Mouse (Mus musculus) forebrain, embryonic 11.5 days (tissue): ENCODE data around the gene Frmd7. TPM values are rescaled to one million over a fixed set of nuclear protein-coding genes. Genes with fewer than 3 reads are reported as not detected.

Experiments
- ATAC-seq: fragments of 200-750 bp; cut with Nextera tagmentation; replicated peaks from 2 replicates; pipeline ENCODE4 v1.8.0; 2017; ENCODE audit warnings: moderate TSS enrichment; ENCODE audit not compliant: low FRiP score
- DNase-seq: peaks from one replicate; pipeline ENCODE4 v3.0.0-alpha.2; 2017; ENCODE audit warnings: low spot score
- H3K27ac ChIP-seq: fragments of 300-500 bp; sonication (generic); 2 replicates; pipeline ENCODE4 v1.5.1; 2014; ENCODE audit warnings: low read depth, low read length
- H3K27me3 ChIP-seq: fragments of 300-500 bp; sonication (generic); 2 replicates; pipeline ENCODE4 v1.6.1; 2014; ENCODE audit warnings: mild to moderate bottlenecking, low read length, mixed read lengths; ENCODE audit not compliant: control insufficient read depth, insufficient read depth
- H3K36me3 ChIP-seq: fragments of 300-500 bp; sonication (generic); 2 replicates; pipeline ENCODE4 v1.6.1; 2014; ENCODE audit warnings: mild to moderate bottlenecking, low read length, moderate library complexity, mixed read lengths; ENCODE audit not compliant: control insufficient read depth, insufficient read depth
- H3K4me1 ChIP-seq: fragments of 300-500 bp; sonication (generic); replicated peaks from 2 replicates; pipeline ENCODE4 v1.6.1; 2014; ENCODE audit warnings: low read length, mixed read lengths; ENCODE audit not compliant: control insufficient read depth, insufficient read depth
- H3K4me2 ChIP-seq: fragments of 300-500 bp; sonication (generic); 2 replicates; pipeline ENCODE4 v1.6.1; 2014; ENCODE audit warnings: low read depth, mild to moderate bottlenecking, low read length, moderate library complexity, mixed read lengths; ENCODE audit not compliant: severe bottlenecking
- H3K4me3 ChIP-seq: fragments of 300-500 bp; sonication (generic); 2 replicates; pipeline ENCODE4 v1.5.1; 2014; ENCODE audit warnings: low read depth, low read length
- H3K9ac ChIP-seq: fragments of 300-500 bp; sonication (generic); 2 replicates; pipeline ENCODE4 v1.6.1; 2014; ENCODE audit warnings: low read length
- H3K9me3 ChIP-seq: fragments of 300-500 bp; sonication (generic); 2 replicates; pipeline ENCODE4 v1.6.1; 2016; ENCODE audit warnings: low read length, mixed read lengths; ENCODE audit not compliant: control insufficient read depth
- WGBS: fragments of 180-500 bp; shearing (Covaris S2); extraction: QIAGEN DNeasy Blood & Tissue Kit; methylation state at CpG from one replicate; pipeline ENCODE4 v1.1.7; 2014; 5-methylcytosine and 5-hydroxymethylcytosine counted together
- polyA plus RNA-seq: library from polyadenylated mRNA; unstranded; fragments of >200 nt; fragmentation: Nextera tagmentation; extraction: Ambion mirVana; gene quantifications from 2 replicates; pipeline ENCODE4 v1.2.1, GENCODE M21; 2014

The Frmd7 gene
- polyA plus RNA-seq, 1 experiment from 2014 or later = not detected

GRCm38 (mm10) chrX:50909915-50910314 is 32.6 kb downstream of the Frmd7 start:
- DNase-seq = no peak
- no peaks in the 10 kb centered on the region for H3K9me3 ChIP-seq
- no peak overlapping the region for H3K4me2 ChIP-seq
- no peaks in the 10 kb centered on the region; the same call in 1 of the 2 replicates for H3K27me3 ChIP-seq
- no peak overlapping the region for H3K9ac ChIP-seq
- H3K27ac ChIP-seq = no peak overlapping the region
- no peak for ATAC-seq
- H3K4me1 ChIP-seq = no peaks in the 10 kb centered on the region
- 82% methylated on average over 5 of the region's 5 CpGs for WGBS
- no peak overlapping the region for H3K4me3 ChIP-seq
- no peaks in the 10 kb centered on the region for H3K36me3 ChIP-seq

GRCm38 (mm10) chrX:50903497-50903896 is 39.0 kb downstream of the Frmd7 start:
- no peak overlapping the region for H3K4me3 ChIP-seq
- no peaks in the 10 kb centered on the region for H3K27me3 ChIP-seq

GRCm38 (mm10) chrX:50887999-50888398 is 54.5 kb downstream of the Frmd7 start:
- ATAC-seq (no peak), DNase-seq (no peak)
- H3K9ac ChIP-seq = no peak overlapping the region
- H3K27me3 ChIP-seq = no peaks in the 10 kb centered on the region
- H3K4me3 ChIP-seq = no peak overlapping the region
- H3K4me2 ChIP-seq = no peak overlapping the region
- H3K9me3 ChIP-seq = no peaks in the 10 kb centered on the region
- H3K36me3 ChIP-seq = no peaks in the 10 kb centered on the region
- H3K27ac ChIP-seq = no peak overlapping the region
- 86% methylated on average over 2 of the region's 2 CpGs for WGBS
- H3K4me1 ChIP-seq = no peaks in the 10 kb centered on the region

More at GRCm38 (mm10) chrX:50903497-50903896, 39.0 kb downstream of the Frmd7 start:
- Histone ChIP-seq H3K9me3 (no peaks in the 10 kb centered on the region), H3K36me3 (no peaks in the 10 kb centered on the region), H3K9ac (no peak overlapping the region), H3K4me2 (no peak overlapping the region), H3K4me1 (no peaks in the 10 kb centered on the region), H3K27ac (no peak overlapping the region)
- no peak for DNase-seq
- no peak for ATAC-seq
- 88% methylated on average over 3 of the region's 3 CpGs for WGBS

GRCm38 (mm10) chrX:50874246-50875002 is 68.1 kb downstream of the Frmd7 start:
- Histone ChIP-seq H3K9me3 (no peaks in the 10 kb centered on the region), H3K4me3 (no peak overlapping the region), H3K4me2 (no peak overlapping the region), H3K27ac (no peak overlapping the region), H3K36me3 (no peaks in the 10 kb centered on the region), H3K27me3 (no peaks in the 10 kb centered on the region), H3K9ac (no peak overlapping the region), H3K4me1 (no peaks in the 10 kb centered on the region)
- DNase-seq (no peak), ATAC-seq (no peak)
- WGBS = 87% methylated on average over 6 of the region's 6 CpGs

GRCm38 (mm10) chrX:50864734-50865133 is 77.8 kb downstream of the Frmd7 start:
- 85% methylated on average over 5 of the region's 5 CpGs for WGBS

GRCm38 (mm10) chrX:50863771-50864170 is 78.7 kb downstream of the Frmd7 start:
- Histone ChIP-seq H3K4me3 (no peak overlapping the region), H3K9me3 (no peaks in the 10 kb centered on the region), H3K4me2 (no peak overlapping the region), H3K4me1 (no peaks in the 10 kb centered on the region), H3K36me3 (no peaks in the 10 kb centered on the region), H3K27ac (no peak overlapping the region), H3K27me3 (no peaks in the 10 kb centered on the region), H3K9ac (no peak overlapping the region)
- 67% methylated on average over 2 of the region's 2 CpGs for WGBS
- DNase-seq (no peak), ATAC-seq (no peak)

More at GRCm38 (mm10) chrX:50864734-50865133, 77.8 kb downstream of the Frmd7 start:
- no peaks in the 10 kb centered on the region for H3K4me1 ChIP-seq
- no peak for DNase-seq
- no peak overlapping the region for H3K4me2 ChIP-seq
- H3K36me3 ChIP-seq = no peaks in the 10 kb centered on the region
- H3K9me3 ChIP-seq = no peaks in the 10 kb centered on the region
- no peaks in the 10 kb centered on the region for H3K27me3 ChIP-seq
- H3K27ac ChIP-seq = no peak overlapping the region
- no peak for ATAC-seq
- no peak overlapping the region for H3K9ac ChIP-seq
- H3K4me3 ChIP-seq = no peak overlapping the region

GRCm38 (mm10) chrX:50850428-50851184 is 91.9 kb downstream of the Frmd7 start:
- H3K27ac ChIP-seq = no peak overlapping the region
- H3K4me2 ChIP-seq = no peak overlapping the region
- no peak overlapping the region for H3K4me3 ChIP-seq
- no peak for ATAC-seq
- 83% methylated on average over 6 of the region's 6 CpGs for WGBS
- no peaks in the 10 kb centered on the region for H3K4me1 ChIP-seq
- H3K9me3 ChIP-seq = no peaks in the 10 kb centered on the region
- no peak for DNase-seq
- H3K36me3 ChIP-seq = no peaks in the 10 kb centered on the region
- no peak overlapping the region for H3K9ac ChIP-seq
- H3K27me3 ChIP-seq = no peaks in the 10 kb centered on the region
